Mouse (Mus musculus) liver, adult 2 months (tissue): ENCODE measurements around the gene Med9. TPM values are rescaled to one million over a fixed set of nuclear protein-coding genes. Genes with fewer than 3 reads are reported as not detected.

Experiments used
- DNase-seq: peaks from one replicate; pipeline ENCODE4 v3.0.0-alpha.2; 2011; ENCODE audit warnings: low read depth, low spot score; ENCODE audit errors: extremely low read depth
- H3K27ac ChIP-seq: fragments of 200-500 bp; replicated peaks from 2 replicates; pipeline ENCODE4 v1.5.1; 2012; ENCODE audit warnings: low read depth, mild to moderate bottlenecking, control low read depth, inconsistent platforms, low read length; ENCODE audit not compliant: insufficient read depth
- H3K27me3 ChIP-seq: fragments of 200-500 bp; 2 replicates; pipeline ENCODE4 v1.6.1; 2012; ENCODE audit warnings: mild to moderate bottlenecking, moderate library complexity, low read length, inconsistent platforms; ENCODE audit not compliant: control insufficient read depth, insufficient read depth
- H3K36me3 ChIP-seq: fragments of 200-500 bp; 2 replicates; pipeline ENCODE4 v1.6.1; 2012; ENCODE audit warnings: low read length, inconsistent platforms; ENCODE audit not compliant: control insufficient read depth, insufficient read depth
- H3K4me1 ChIP-seq: fragments of 200-500 bp; 2 replicates; pipeline ENCODE4 v1.6.1; 2011; ENCODE audit warnings: low read length; ENCODE audit not compliant: control insufficient read depth, insufficient read depth
- H3K4me3 ChIP-seq: fragments of 200-500 bp; 2 replicates; pipeline ENCODE4 v1.5.1; 2011; ENCODE audit warnings: low read depth, mild to moderate bottlenecking, control low read depth, low read length, moderate library complexity; ENCODE audit not compliant: insufficient read depth
- H3K79me2 ChIP-seq: fragments of 200-500 bp; 2 replicates; pipeline ENCODE4 v1.6.1; 2012; ENCODE audit warnings: inconsistent platforms, mild to moderate bottlenecking, low read length, moderate library complexity; ENCODE audit not compliant: control insufficient read depth, insufficient read depth
- H3K9ac ChIP-seq: fragments of 200-500 bp; 2 replicates; pipeline ENCODE4 v1.6.1; 2012; ENCODE audit warnings: low read depth, mild to moderate bottlenecking, control low read depth, inconsistent platforms, low read length
- CTCF ChIP-seq: fragments of 200-500 bp; IDR thresholded peaks from 2 replicates; pipeline ENCODE4 v1.5.1; 2011; ENCODE audit warnings: low read depth, low read length, control low read depth
- POLR2A ChIP-seq: fragments of 200-500 bp; IDR thresholded peaks from 2 replicates; pipeline ENCODE4 v1.6.1; 2011; ENCODE audit warnings: low read length, control low read depth; ENCODE audit not compliant: insufficient read depth; ENCODE audit errors: extremely low read depth
- WGBS: fragments of 180-500 bp; shearing (Covaris S2); methylation state at CpG from one replicate; pipeline ENCODE4 v1.1.7; 2018; 5-methylcytosine and 5-hydroxymethylcytosine counted together
- polyA plus RNA-seq: library from polyadenylated mRNA; depleted of rRNA; stranded (reverse); fragments of >200 nt; gene quantifications from 2 replicates; pipeline ENCODE4 v1.2.3, GENCODE M21; 2012
- total RNA-seq: library from RNA; depleted of rRNA; stranded (reverse); fragments of >200 nt; gene quantifications from 2 replicates; pipeline ENCODE4 v1.2.3, GENCODE M21; 2014

The Med9 gene
- total and polyA plus RNA-seq, 2 experiments: 4.2 to 7.8 TPM

DNA sequence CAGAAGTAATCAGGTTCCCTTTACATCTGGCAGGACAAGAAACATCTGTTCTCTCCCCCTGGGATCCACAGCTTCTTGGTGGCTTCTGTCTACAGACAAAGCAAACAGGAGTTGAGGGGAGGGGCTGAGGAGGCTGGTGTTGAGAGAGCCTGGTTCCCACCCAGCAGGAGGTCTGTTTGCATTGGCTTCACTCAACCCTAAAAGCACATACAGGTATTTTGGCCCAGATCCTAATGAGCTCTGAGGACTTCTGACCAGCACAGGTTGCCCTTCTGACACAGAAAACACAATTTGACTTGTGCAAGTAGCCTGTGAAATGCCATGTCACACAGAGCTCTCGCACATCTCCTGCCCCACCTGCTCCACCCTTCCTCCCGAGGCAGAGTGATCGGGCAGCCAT, 39.6 kb upstream of the Med9 start:
- Histone ChIP-seq H3K27me3 (no peaks in the 10 kb centered on the region), H3K79me2 (no peaks in the 10 kb centered on the region), H3K27ac (no peak overlapping the region), H3K4me3 (no peak overlapping the region), H3K4me1 (no peaks in the 10 kb centered on the region), H3K9ac (no peak overlapping the region), H3K36me3 (no peaks in the 10 kb centered on the region)
- 24% methylated on average over 3 of the region's 3 CpGs for WGBS
- TF ChIP-seq POLR2A (no peak), CTCF (no peak)
- no peak for DNase-seq

DNA sequence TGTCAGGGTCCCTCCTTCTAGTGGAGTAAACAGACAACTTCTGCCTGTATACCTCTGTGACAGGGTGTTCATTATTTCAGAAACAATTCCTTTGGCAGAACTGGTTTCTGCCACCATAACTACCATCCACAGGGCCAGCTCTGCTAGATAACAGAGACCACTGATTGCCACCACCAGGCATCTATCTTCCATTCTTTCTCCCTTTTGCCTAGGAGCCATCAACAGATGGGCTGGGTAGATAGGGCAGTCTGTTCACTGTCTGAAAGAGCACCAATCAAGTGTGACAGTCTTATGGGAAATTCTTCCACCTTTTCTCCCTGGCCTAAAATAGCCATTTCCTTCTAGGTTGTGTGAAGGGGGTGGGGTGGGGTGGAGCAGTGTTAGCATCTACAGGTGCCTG, 37.4 kb upstream of the Med9 start:
- H3K36me3 ChIP-seq: no peaks in the 10 kb centered on the region
- TF ChIP-seq POLR2A (no peak), CTCF (no peak)
- H3K27ac ChIP-seq: no peak overlapping the region
- H3K9ac ChIP-seq: no peak overlapping the region
- no peaks in the 10 kb centered on the region for H3K4me1 ChIP-seq
- no peak overlapping the region for H3K4me3 ChIP-seq
- no peaks in the 10 kb centered on the region for H3K79me2 ChIP-seq
- no peak for DNase-seq
- H3K27me3 ChIP-seq: no peaks in the 10 kb centered on the region

DNA sequence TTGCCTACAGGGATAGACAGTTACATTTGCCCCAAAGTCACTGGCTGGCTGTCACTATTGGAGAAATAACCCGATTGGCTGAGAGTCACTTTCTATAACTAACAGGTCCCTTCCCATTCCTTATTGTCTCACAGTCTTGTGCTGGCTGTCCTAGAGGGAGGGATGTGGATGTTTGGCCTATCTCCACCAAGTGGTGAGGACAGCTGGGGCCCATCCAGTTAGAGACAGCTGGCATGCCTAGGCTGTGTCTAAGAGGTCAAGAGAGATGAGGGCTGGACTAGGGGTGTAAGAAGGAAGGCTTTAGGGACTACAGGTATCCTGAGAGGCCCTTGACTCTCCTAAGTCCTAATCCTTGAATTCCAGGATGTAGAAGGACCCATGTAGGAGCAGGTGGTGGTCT, 36.5 kb upstream of the Med9 start:
- H3K27me3 ChIP-seq: no peaks in the 10 kb centered on the region
- H3K27ac ChIP-seq: no peak overlapping the region
- no peak overlapping the region for H3K9ac ChIP-seq
- H3K79me2 ChIP-seq: no peaks in the 10 kb centered on the region
- TF ChIP-seq CTCF: no peak
- TF ChIP-seq POLR2A: no peak
- 84% methylated on average over 1 of the region's 1 CpGs for WGBS
- H3K4me1 ChIP-seq: no peaks in the 10 kb centered on the region
- no peak overlapping the region for H3K4me3 ChIP-seq
- no peak for DNase-seq
- H3K36me3 ChIP-seq: no peaks in the 10 kb centered on the region

DNA sequence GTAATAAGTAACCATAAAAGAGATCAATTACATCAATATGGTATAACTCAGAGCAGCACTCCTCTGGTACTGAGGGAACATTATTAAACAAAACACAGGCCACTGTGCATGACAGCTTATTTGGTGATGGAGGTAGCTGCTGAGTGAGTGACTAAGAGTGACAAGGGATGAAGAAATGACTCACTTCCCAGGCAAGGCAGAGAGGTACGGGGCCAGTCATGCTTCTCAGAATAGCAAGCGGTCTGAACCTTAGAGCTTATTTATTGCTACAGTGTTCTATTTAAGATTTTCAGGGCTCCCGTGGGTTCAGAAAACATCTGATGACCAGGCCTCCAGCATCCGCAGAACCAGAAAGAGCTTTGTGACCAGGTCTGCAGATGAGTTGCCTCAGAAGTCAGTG, 34.3 kb upstream of the Med9 start:
- Histone ChIP-seq H3K9ac (no peak overlapping the region), H3K4me1 (0 out of 2 replicates have a peak, but pooled peaks cover 3% of the 10 kb centered on the region), H3K79me2 (no peaks in the 10 kb centered on the region), H3K27ac (no peak overlapping the region), H3K4me3 (no peak overlapping the region), H3K27me3 (no peaks in the 10 kb centered on the region), H3K36me3 (no peaks in the 10 kb centered on the region)
- DNase-seq: no peak
- WGBS: 85% methylated on average over 4 of the region's 4 CpGs
- TF ChIP-seq CTCF (no peak), POLR2A (no peak)

DNA sequence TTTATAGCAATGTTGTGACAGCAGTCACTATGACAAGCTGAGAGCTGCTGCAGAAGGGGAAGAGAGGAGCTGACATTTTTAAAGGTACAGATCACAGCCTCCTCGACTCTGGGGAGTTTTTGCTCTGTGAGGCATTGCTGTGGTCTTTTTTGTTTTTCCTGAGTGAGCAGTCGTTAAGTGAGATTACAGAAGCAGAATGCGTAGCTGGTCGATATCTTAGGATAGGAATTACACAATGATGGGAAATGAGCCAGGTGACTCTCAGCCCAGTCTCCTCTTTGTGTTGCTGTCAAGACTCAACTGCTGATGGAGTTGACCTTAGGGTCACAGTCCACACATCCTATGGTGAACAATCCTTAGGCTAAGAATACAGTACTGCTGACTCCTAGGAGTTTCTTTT, 30.0 kb upstream of the Med9 start:
- TF ChIP-seq POLR2A (no peak), CTCF (no peak)
- peak; percentile 81 for DNase-seq
- 3% methylated on average over 4 of the region's 4 CpGs for WGBS

DNA sequence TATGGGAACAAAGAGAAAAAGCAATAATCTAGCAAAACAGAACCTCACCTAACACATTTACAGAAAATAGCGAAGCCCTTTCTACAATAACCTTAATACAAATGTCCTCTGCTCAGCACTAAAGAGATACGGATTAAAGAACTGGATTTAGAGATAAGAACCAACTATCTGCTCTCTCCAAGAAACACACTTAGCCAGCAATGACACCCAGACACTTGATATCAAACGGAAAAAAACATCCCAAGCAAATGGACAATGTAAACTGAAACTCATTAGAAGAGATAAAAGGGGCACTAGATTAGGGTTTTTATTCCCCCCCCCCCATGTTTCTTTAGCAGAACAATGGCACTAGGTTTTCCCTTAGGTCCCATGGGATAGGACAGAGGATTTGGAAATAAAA, 28.6 kb upstream of the Med9 start:
- 0 out of 2 replicates have a peak, but pooled peaks cover 3% of the 10 kb centered on the region for H3K4me1 ChIP-seq
- no peak overlapping the region for H3K4me3 ChIP-seq
- H3K27ac ChIP-seq: no peak overlapping the region
- TF ChIP-seq CTCF (no peak), POLR2A (no peak)
- H3K9ac ChIP-seq: no peak overlapping the region
- no peak for DNase-seq
- 70% methylated on average over 3 of the region's 3 CpGs for WGBS
- no peaks in the 10 kb centered on the region for H3K36me3 ChIP-seq
- H3K27me3 ChIP-seq: no peaks in the 10 kb centered on the region
- no peaks in the 10 kb centered on the region for H3K79me2 ChIP-seq

More for the DNA sequence above, 30.0 kb upstream of the Med9 start:
- 0 out of 2 replicates have a peak, but pooled peaks cover 3% of the 10 kb centered on the region for H3K4me1 ChIP-seq
- H3K79me2 ChIP-seq: no peaks in the 10 kb centered on the region
- no peaks in the 10 kb centered on the region for H3K27me3 ChIP-seq
- H3K36me3 ChIP-seq: no peaks in the 10 kb centered on the region
- H3K27ac ChIP-seq: no peak overlapping the region
- H3K9ac ChIP-seq: no peak overlapping the region
- no peak overlapping the region for H3K4me3 ChIP-seq

DNA sequence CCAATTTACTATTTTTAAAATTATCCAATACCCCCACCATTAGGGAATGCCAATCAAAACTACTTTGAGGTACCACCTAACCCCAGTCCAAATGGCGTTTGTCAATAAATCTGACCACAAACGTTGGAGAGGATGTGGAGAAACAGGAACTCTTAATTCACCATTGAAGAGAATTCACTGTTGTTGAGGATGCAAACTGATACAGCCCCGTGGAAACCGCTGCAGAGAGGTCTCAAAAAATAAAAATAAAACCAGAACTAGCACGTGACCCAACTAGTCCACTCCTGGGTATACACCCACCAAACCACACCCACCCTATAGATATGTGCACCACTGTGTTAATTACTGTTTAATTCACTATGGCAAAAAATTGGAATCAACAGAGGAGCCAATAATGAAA, 27.7 kb upstream of the Med9 start:
- Histone ChIP-seq H3K27ac (no peak overlapping the region), H3K4me1 (0 out of 2 replicates have a peak, but pooled peaks cover 3% of the 10 kb centered on the region), H3K4me3 (no peak overlapping the region), H3K27me3 (no peaks in the 10 kb centered on the region), H3K9ac (no peak overlapping the region), H3K36me3 (no peaks in the 10 kb centered on the region), H3K79me2 (no peaks in the 10 kb centered on the region)
- TF ChIP-seq POLR2A: no peak
- TF ChIP-seq CTCF: no peak
- DNase-seq: no peak
- WGBS: 65% methylated on average over 5 of the region's 5 CpGs
